Mouse (Mus musculus) bone marrow, adult 2 months (tissue): Measurements from ENCODE around the gene Gcnt4. TPM values are rescaled to one million over a fixed set of nuclear protein-coding genes. Genes with fewer than 3 reads are reported as not detected.

Source experiments
- H3K27ac ChIP-seq: fragments of 200-500 bp; 2 replicates; pipeline ENCODE4 v1.5.1; 2012; ENCODE audit warnings: low read depth, mild to moderate bottlenecking, control low read depth, inconsistent platforms, low read length; ENCODE audit not compliant: control insufficient read depth, poor library complexity, insufficient read depth
- H3K4me1 ChIP-seq: fragments of 200-500 bp; 2 replicates; pipeline ENCODE4 v1.6.1; 2011; ENCODE audit warnings: low read length; ENCODE audit not compliant: control insufficient read depth, insufficient read depth
- H3K4me3 ChIP-seq: fragments of 200-500 bp; replicated peaks from 2 replicates; pipeline ENCODE3; 2011; ENCODE audit warnings: mild to moderate bottlenecking, low read depth, low read length, control low read depth; ENCODE audit not compliant: control insufficient read depth
- CTCF ChIP-seq: fragments of 200-500 bp; IDR thresholded peaks from 2 replicates; pipeline ENCODE4 v1.5.1; 2011; ENCODE audit warnings: low read length, control low read depth; ENCODE audit not compliant: control insufficient read depth, insufficient read depth
- POLR2A ChIP-seq: fragments of 200-500 bp; IDR thresholded peaks from 2 replicates; pipeline ENCODE4 v1.6.1; 2011; ENCODE audit warnings: low read depth, mild to moderate bottlenecking, control low read depth, low read length, borderline replicate concordance; ENCODE audit not compliant: control insufficient read depth
- WGBS: fragments of 180-500 bp; shearing (Covaris S2); methylation state at CpG from one replicate; pipeline ENCODE4 v1.1.7; 2018; 5-methylcytosine and 5-hydroxymethylcytosine counted together
- polyA plus RNA-seq: library from polyadenylated mRNA; stranded (reverse); fragments of >200 nt; gene quantifications from 2 replicates; pipeline ENCODE4 v1.2.4, GENCODE M21; 2011; ENCODE audit warnings: low replicate concordance; ENCODE audit not compliant: missing spikeins, insufficient read depth, insufficient read length

Gcnt4 gene
- polyA plus RNA-seq, 1 experiment = 0.30 TPM

DNA sequence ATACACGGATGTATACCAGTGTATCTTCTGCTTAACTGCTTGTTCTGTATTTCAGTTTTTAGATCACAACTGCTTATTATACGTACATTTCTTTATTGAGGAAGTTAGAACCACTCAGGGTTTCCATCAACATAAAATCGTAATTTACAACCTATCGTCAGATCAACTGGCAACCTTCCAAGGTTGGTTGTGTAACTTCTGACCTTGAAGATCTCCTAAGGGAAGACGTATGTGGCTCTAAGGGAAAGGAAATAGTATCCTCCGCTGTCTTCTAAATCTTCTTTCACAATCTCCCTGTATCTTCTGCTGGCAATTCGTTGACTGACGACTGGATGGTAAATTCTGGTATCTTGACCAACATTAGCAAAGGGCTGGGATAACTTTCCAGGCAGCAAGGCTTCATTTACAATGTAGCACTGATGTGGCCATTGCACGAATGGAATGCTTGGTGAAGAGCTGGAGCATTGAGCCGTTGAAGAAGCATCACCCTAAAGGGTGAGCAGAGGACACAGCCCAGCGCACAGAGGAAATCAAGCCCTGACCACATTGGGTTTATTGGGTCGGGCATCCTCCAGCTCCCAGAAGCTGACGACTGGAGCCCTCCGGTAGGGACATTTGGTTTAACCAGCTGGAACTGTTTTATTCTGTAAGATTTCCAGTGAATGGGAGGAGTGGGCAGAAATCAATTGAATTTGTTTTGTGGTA is 66.2 kb downstream of the Gcnt4 start:
- TF ChIP-seq POLR2A (no peak), CTCF (no peak)
- Histone ChIP-seq H3K4me3 (no peak overlapping the region), H3K27ac (no peak overlapping the region), H3K4me1 (no peaks in the 10 kb centered on the region; the same call in 1 of the 2 replicates)
- 14% methylated on average over 14 of the region's 14 CpGs for WGBS

DNA sequence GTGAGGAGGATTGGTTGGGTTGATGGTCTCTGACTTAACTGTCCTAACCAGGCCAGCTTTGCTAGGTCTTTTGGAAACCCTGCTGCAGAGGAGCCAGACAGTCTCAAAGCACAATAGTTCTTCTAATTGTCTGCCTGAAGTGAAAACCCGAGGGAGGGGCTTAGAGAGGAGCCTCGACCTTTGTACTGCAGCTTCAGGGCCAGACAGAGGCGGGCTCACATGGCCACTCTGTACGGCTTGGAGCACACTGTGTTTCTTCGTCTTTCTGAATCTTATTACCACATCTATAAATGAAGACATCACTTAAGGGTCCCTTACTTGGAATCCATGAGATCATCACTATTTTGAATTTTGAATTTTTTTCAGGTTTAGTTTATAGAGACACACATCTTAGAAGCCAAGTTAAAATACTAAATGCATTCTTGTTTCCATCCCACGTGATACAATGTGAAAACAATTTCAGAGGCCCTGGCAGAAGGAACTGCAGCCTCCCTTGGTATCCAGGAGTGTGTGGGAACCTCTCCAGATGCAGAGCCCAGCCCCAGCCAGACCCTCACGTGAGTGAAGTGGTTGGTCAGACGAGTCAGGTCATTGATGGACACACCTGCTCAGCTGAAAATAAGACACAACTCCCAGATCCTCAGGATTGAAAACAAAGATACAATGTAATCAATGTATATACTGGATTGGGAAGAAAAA is 69.0 kb downstream of the Gcnt4 start:
- 65% methylated on average over 8 of the region's 8 CpGs for WGBS
- H3K4me1 ChIP-seq = no peaks in the 10 kb centered on the region; the same call in 1 of the 2 replicates
- TF ChIP-seq POLR2A (no peak), CTCF (no peak)
- no peak overlapping the region for H3K4me3 ChIP-seq
- H3K27ac ChIP-seq = no peak overlapping the region

DNA sequence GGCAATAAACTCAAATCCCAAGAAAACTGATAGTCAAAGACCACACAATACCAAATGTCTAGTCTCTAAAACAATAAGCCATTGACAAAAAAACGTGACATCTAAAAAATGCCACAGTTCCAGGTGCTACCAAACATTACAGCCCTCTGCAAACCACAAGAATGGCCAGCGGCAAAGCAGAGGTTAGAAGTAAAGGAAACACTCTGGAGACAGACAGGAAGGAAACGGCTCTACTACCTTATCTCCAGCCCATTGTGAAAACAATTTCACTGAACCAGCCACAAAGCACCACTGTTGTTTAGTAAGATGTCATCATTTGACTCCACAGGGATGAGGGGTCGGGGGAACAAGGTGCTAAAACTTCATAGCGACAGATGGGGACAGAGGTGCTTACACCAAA is 70.8 kb downstream of the Gcnt4 start:
- H3K4me3 ChIP-seq = no peak overlapping the region
- no peaks in the 10 kb centered on the region; the same call in 1 of the 2 replicates for H3K4me1 ChIP-seq
- no peak overlapping the region for H3K27ac ChIP-seq
- TF ChIP-seq POLR2A = no peak
- TF ChIP-seq CTCF = no peak
- under 1% methylated on average over 5 of the region's 5 CpGs for WGBS

DNA sequence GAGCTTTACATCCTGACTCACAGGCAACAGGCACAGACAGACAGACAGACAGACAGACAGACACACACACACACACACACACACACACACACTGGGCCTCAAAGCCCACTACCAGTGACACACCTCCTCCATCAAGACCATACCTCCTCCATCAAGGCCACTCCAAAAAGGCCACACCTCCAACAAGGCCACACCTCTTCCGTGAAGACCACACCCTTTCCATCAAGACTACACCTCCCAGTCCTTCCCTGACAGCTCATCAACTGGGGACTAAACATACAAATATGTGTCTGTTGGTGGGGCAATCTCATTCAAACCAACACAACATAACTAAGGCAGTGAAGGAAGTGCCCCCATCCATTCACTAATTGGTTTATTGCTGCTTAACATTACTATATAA is 72.6 kb downstream of the Gcnt4 start:
- TF ChIP-seq POLR2A (no peak), CTCF (no peak)
- H3K27ac ChIP-seq = no peak overlapping the region
- WGBS = 57% methylated on average over 1 of the region's 1 CpGs
- no peaks in the 10 kb centered on the region; the same call in 1 of the 2 replicates for H3K4me1 ChIP-seq
- no peak overlapping the region for H3K4me3 ChIP-seq

Other genes with a start within 250 kb of the Gcnt4 start
- not detected in 2 replicates for gene Ankrd31, start 176.4 kb upstream of the Gcnt4 start, polyA plus RNA-seq
- gene 1700029F12Rik, start 109.7 kb downstream of the Gcnt4 start, polyA plus RNA-seq = not detected in 2 replicates
- 0.22 and 1.4 TPM in 2 replicates for gene Fam169a, start 142.6 kb downstream of the Gcnt4 start, polyA plus RNA-seq
- 60.8 and 160 TPM in 2 replicates for gene Gm6169, start 174.5 kb downstream of the Gcnt4 start, polyA plus RNA-seq
- gene Gfm2, start 213.2 kb downstream of the Gcnt4 start, polyA plus RNA-seq = 9.1 and 15.5 TPM in 2 replicates
- gene Nsa2, start 213.2 kb downstream of the Gcnt4 start, polyA plus RNA-seq = 76.1 and 142 TPM in 2 replicates